Mouse (Mus musculus) layer of hippocampus, postnatal 25 days (tissue): Measurements from ENCODE around the gene Casq2. TPM values are rescaled to one million over a fixed set of nuclear protein-coding genes. Genes with fewer than 3 reads are reported as not detected.

Source experiments
- DNase-seq, 2 experiments: peaks; one replicate each; pipeline ENCODE4 v3.0.0; 2022; ENCODE audit warnings: mixed read lengths in 2 of 2, low spot score in 1 of 2; ENCODE audit errors: extremely low spot score in 1 of 2
- total RNA-seq, 2 experiments: library from RNA; stranded (reverse); gene quantifications; 2 replicates each; pipeline ENCODE4 v1.2.3; 2021

The Casq2 gene
- total RNA-seq, 2 experiments from 2014 or later = 0.91 to 1.3 TPM

- DNase-seq = no peak
Measured at GRCm38 (mm10) chr3:102190015-102190414, 103.8 kb downstream of the Casq2 start.

GRCm38 (mm10) chr3:102190642-102191041 lies 104.4 kb downstream of the Casq2 start:
- no peak for DNase-seq

GRCm38 (mm10) chr3:102191575-102191974 lies 105.4 kb downstream of the Casq2 start:
- DNase-seq = no peak

GRCm38 (mm10) chr3:102192621-102193020 lies 106.4 kb downstream of the Casq2 start:
- DNase-seq = no peak

- no peak for DNase-seq
Measured at GRCm38 (mm10) chr3:102193488-102194290, 107.5 kb downstream of the Casq2 start.

- DNase-seq = no peak
Measured at GRCm38 (mm10) chr3:102194291-102195051, 108.3 kb downstream of the Casq2 start.

- no peak for DNase-seq
Measured at GRCm38 (mm10) chr3:102195762-102196161, 109.5 kb downstream of the Casq2 start.

Other genes with a start within 250 kb of the Casq2 start
- gene Mab21l3, start 237.5 kb upstream of the Casq2 start, total RNA-seq = under 1 TPM in 1 of 2 experiments, not detected in 1; 0.14 TPM
- gene Slc22a15, start 162.0 kb upstream of the Casq2 start, total RNA-seq = 1 to 10 TPM; 8.6 to 9.8 TPM
- gene Nhlh2, start 76.3 kb upstream of the Casq2 start, total RNA-seq = 1 to 10 TPM; 1.7 to 2.1 TPM
- 1 to 10 TPM; 5.3 to 8.0 TPM for gene Vangl1, start 118.3 kb downstream of the Casq2 start, total RNA-seq